Mouse (Mus musculus) heart, embryonic 14.5 days (tissue): ENCODE measurements at regions not wholly inside any gene's neighbourhood (a gene's known extent, or its start where the extent isn't known, plus 50 kb on each side); places are given as distances from the start of the nearest gene placed in this dataset.
A peak's percentile ranks its signal among the peaks of the same experiment; 100 is the strongest.
"Not testable (repeated sequence)": the region's sequence is repeated elsewhere in the genome, so short reads cannot be mapped to it uniquely, and the experiment has no call there.

ENCODE experiments used
- ATAC-seq: fragments of 200-750 bp; cut with Nextera tagmentation; 2 replicates; pipeline ENCODE4 v1.8.0; 2017; ENCODE audit warnings: low read depth, moderate TSS enrichment; ENCODE audit not compliant: insufficient number of reproducible peaks, insufficient read depth, low FRiP score
- H3K27ac ChIP-seq, 2 experiments: fragments of 200-500 bp in 1 of 2; fragments of 300-500 bp in 1 of 2; sonication (generic) in 1 of 2; replicated peaks in 1 of 2; 2 replicates each; pipeline ENCODE4 v1.5.1; 2012 to 2014; ENCODE audit warnings: low read depth in 2 of 2, low read length in 2 of 2, control low read depth in 1 of 2, mild to moderate bottlenecking in 1 of 2, mixed read lengths in 1 of 2; ENCODE audit not compliant: control insufficient read depth in 1 of 2, insufficient read depth in 1 of 2
- H3K27me3 ChIP-seq: fragments of 300-500 bp; sonication (generic); 2 replicates; pipeline ENCODE4 v1.6.1; 2014; ENCODE audit warnings: mild to moderate bottlenecking, low read length, control low read depth; ENCODE audit not compliant: control insufficient read depth, insufficient read depth
- H3K36me3 ChIP-seq: fragments of 300-500 bp; sonication (generic); 2 replicates; pipeline ENCODE4 v1.6.1; 2014; ENCODE audit warnings: mild to moderate bottlenecking, control low read depth, low read length, mixed read lengths; ENCODE audit not compliant: control insufficient read depth, insufficient read depth
- H3K4me1 ChIP-seq, 2 experiments: fragments of 200-500 bp in 1 of 2; fragments of 300-500 bp in 1 of 2; sonication (generic) in 1 of 2; 2 replicates each; pipeline ENCODE4 v1.6.1; 2012 to 2014; ENCODE audit warnings: low read length in 2 of 2, control low read depth in 1 of 2, mixed read lengths in 1 of 2; ENCODE audit not compliant: control insufficient read depth in 2 of 2, insufficient read depth in 2 of 2
- H3K4me2 ChIP-seq: fragments of 300-500 bp; sonication (generic); 2 replicates; pipeline ENCODE4 v1.6.1; 2014; ENCODE audit warnings: mild to moderate bottlenecking, low read length
- H3K4me3 ChIP-seq, 2 experiments: fragments of 200-500 bp in 1 of 2; fragments of 300-500 bp in 1 of 2; sonication (generic) in 1 of 2; 2 replicates each; pipeline ENCODE4 v1.5.1; 2012 to 2014; ENCODE audit warnings: low read length in 2 of 2, mild to moderate bottlenecking in 2 of 2, control low read depth in 1 of 2, low read depth in 1 of 2, moderate library complexity in 1 of 2; ENCODE audit not compliant: control insufficient read depth in 1 of 2, insufficient read depth in 1 of 2
- H3K9ac ChIP-seq: fragments of 300-500 bp; sonication (generic); 2 replicates; pipeline ENCODE4 v1.6.1; 2014; ENCODE audit warnings: mild to moderate bottlenecking, low read length
- H3K9me3 ChIP-seq: fragments of 300-500 bp; sonication (generic); 2 replicates; pipeline ENCODE4 v1.6.1; 2016; ENCODE audit warnings: low read length, control low read depth; ENCODE audit not compliant: control insufficient read depth
- WGBS: fragments of 180-500 bp; shearing (Covaris S2); extraction: QIAGEN DNeasy Blood & Tissue Kit; methylation state at CpG from one replicate; pipeline ENCODE4 v1.1.7; 2014; 5-methylcytosine and 5-hydroxymethylcytosine counted together

- H3K9ac ChIP-seq, H3K36me3 ChIP-seq, H3K4me1 ChIP-seq, H3K27ac ChIP-seq, H3K27me3 ChIP-seq, H3K4me2 ChIP-seq, ATAC-seq, H3K4me3 ChIP-seq: not testable (repeated sequence)
- WGBS: 93% methylated on average over 2 of the region's 2 CpGs
- H3K9me3 ChIP-seq: peaks cover 11% of the 10 kb centered on the region
Observed at GRCm38 (mm10) chr3:21735688-21736087, 340.8 kb upstream of the Tbl1xr1 start.

DNA sequence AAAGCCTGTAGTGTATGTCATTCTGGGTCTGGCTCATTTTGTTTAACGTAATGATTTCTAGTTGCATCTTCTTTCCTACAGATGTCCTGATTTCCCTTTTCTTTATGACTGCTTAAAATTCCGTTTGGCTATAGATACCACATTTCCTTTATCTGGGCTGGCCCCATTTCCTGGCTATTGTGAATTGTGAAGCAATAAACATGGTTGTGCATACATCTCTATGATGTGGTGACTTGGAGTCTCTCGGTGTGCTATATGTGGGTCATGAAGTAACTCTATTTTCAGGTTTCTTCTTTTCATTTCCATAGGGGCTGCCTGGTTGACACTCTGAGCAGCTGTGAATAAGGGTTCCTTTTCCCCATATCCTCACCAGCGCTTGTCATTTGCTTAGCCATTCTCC is 336.7 kb upstream of the Tbl1xr1 start:
- no peak for ATAC-seq
- Histone ChIP-seq H3K4me2 (no peak overlapping the region), H3K9me3 (peaks cover 11% of the 10 kb centered on the region), H3K27me3 (no peaks in the 10 kb centered on the region), H3K36me3 (no peaks in the 10 kb centered on the region), H3K4me1 (no peaks in the 10 kb centered on the region), H3K4me3 (no peak overlapping the region), H3K27ac (no peak overlapping the region), H3K9ac (no peak overlapping the region)
- 66% methylated on average over 4 of the region's 4 CpGs for WGBS

- no peak overlapping the region for H3K4me2 ChIP-seq
- no peaks in the 10 kb centered on the region for H3K4me1 ChIP-seq
- WGBS: 88% methylated on average over 1 of the region's 1 CpGs
- no peak overlapping the region for H3K27ac ChIP-seq
- H3K27me3 ChIP-seq: no peaks in the 10 kb centered on the region
- no peak overlapping the region for H3K4me3 ChIP-seq
- H3K36me3 ChIP-seq: no peaks in the 10 kb centered on the region
- H3K9ac ChIP-seq: no peak overlapping the region
- peaks cover 5% of the 10 kb centered on the region; the same call in 1 of the 2 replicates for H3K9me3 ChIP-seq
- ATAC-seq: no peak
Observed at GRCm38 (mm10) chr3:21744107-21744506, 332.3 kb upstream of the Tbl1xr1 start.

DNA sequence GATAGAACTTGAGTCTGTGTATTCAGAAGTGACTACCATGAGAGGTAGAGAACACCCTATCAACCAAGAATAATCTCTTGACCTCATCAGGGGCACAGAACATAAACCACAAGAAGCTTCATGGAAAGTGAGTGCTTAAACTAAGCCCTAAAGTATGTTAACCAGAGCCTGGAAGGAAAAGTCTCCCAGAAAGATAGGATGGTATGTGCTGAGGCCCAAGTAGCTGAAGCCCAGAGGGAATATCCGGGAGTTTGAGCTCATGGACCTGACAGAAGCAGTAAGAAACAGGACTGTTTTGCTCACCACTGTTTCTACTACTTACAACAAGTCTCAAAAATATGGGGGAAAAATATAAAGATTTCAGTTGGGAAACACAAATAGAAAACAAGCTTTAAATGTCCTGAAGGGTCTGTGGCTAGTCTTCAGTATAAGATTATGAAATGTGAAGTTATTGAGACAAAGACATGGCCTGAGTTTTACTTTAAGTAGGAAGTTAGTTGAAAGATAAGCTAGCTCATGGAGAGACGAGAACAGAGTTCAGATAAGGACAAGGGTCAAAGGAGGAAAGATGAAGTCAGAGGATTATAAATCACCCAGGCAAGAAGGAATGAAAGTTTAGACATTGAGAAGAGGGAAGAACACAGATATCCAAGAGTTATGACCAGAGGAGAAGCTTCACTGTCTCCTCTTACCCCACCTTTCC is 315.8 kb upstream of the Tbl1xr1 start:
- WGBS: 39% methylated on average over 2 of the region's 2 CpGs
- no peak overlapping the region for H3K27ac ChIP-seq
- no peak overlapping the region for H3K4me3 ChIP-seq
- ATAC-seq: no peak
- no peak overlapping the region for H3K4me2 ChIP-seq
- no peaks in the 10 kb centered on the region for H3K4me1 ChIP-seq
- H3K9ac ChIP-seq: no peak overlapping the region
- H3K27me3 ChIP-seq: no peaks in the 10 kb centered on the region
- H3K9me3 ChIP-seq: 0 out of 2 replicates have a peak, but pooled peaks cover under 1% of the 10 kb centered on the region
- H3K36me3 ChIP-seq: no peaks in the 10 kb centered on the region

- no peaks in the 10 kb centered on the region for H3K36me3 ChIP-seq
- H3K27me3 ChIP-seq: no peaks in the 10 kb centered on the region
- no peaks in the 10 kb centered on the region for H3K9me3 ChIP-seq
- ATAC-seq: no peak
- H3K4me3 ChIP-seq: no peak overlapping the region
- no peaks in the 10 kb centered on the region for H3K4me1 ChIP-seq
- no peak overlapping the region for H3K27ac ChIP-seq
- H3K9ac ChIP-seq: no peak overlapping the region
- no peak overlapping the region for H3K4me2 ChIP-seq
Observed at GRCm38 (mm10) chr3:21761219-21761600, 315.2 kb upstream of the Tbl1xr1 start.

GRCm38 (mm10) chr3:21761909-21762308 is 314.5 kb upstream of the Tbl1xr1 start:
- no peak overlapping the region for H3K4me2 ChIP-seq
- no peak for ATAC-seq
- H3K27me3 ChIP-seq: no peaks in the 10 kb centered on the region
- H3K9ac ChIP-seq: no peak overlapping the region
- H3K27ac ChIP-seq: no peak overlapping the region
- H3K9me3 ChIP-seq: no peaks in the 10 kb centered on the region
- WGBS: 83% methylated on average over 3 of the region's 3 CpGs
- no peaks in the 10 kb centered on the region for H3K36me3 ChIP-seq
- H3K4me1 ChIP-seq: no peaks in the 10 kb centered on the region
- no peak overlapping the region for H3K4me3 ChIP-seq

GRCm38 (mm10) chr3:21768081-21768480 is 308.4 kb upstream of the Tbl1xr1 start:
- H3K9ac ChIP-seq: no peak overlapping the region
- H3K4me2 ChIP-seq: no peak overlapping the region
- no peak overlapping the region for H3K4me3 ChIP-seq
- no peaks in the 10 kb centered on the region for H3K27me3 ChIP-seq
- H3K27ac ChIP-seq: no peak overlapping the region
- no peaks in the 10 kb centered on the region for H3K9me3 ChIP-seq
- H3K4me1 ChIP-seq: peaks cover 6 to 10% of the 10 kb centered on the region in 2 experiments
- 96% methylated on average over 1 of the region's 1 CpGs for WGBS
- H3K36me3 ChIP-seq: no peaks in the 10 kb centered on the region
- ATAC-seq: no peak

DNA sequence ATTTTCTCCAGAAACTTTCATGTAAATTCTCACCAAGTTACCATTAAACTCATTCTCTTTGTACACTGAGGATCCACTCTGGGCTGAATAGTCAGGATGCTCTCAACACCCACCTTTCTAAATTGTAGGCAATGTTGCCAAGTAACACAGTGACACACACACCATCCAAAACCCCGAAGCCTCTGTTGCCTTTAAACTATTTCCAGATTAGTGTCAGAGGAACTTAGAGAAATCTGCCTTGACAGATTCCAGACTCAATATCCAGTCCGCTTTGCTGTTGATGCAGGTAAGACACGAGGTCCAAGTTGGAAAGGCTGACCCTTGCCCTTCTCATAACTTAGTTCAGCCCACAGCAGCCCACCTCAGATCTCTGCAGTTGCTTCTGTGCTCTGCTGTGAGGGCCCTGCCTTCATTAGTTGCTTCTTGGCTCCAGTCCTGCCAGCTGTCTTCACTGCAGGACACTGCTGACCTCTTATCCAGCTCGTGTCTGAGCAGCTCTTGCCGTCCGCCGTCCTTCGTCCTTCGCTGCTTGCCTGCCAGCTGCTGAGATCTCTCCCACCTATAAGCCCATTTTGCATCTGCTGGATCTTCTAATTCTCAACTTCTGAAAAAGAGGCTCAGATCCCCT is 306.4 kb upstream of the Tbl1xr1 start:
- 0 out of 2 replicates have a peak, but pooled peaks have one; percentile 64 for ATAC-seq
- WGBS: 13% methylated on average over 9 of the region's 9 CpGs
- no peak overlapping the region for H3K27ac ChIP-seq
- H3K4me1 ChIP-seq: peaks cover 6 to 10% of the 10 kb centered on the region in 2 experiments
- no peaks in the 10 kb centered on the region for H3K27me3 ChIP-seq
- no peak overlapping the region for H3K9ac ChIP-seq
- H3K4me3 ChIP-seq: no peak overlapping the region
- H3K36me3 ChIP-seq: no peaks in the 10 kb centered on the region
- no peaks in the 10 kb centered on the region for H3K9me3 ChIP-seq
- no peak overlapping the region for H3K4me2 ChIP-seq
